Mouse (Mus musculus): ENCODE results near the gene Abhd18. TPM values are rescaled to one million over a fixed set of nuclear protein-coding genes. Genes with fewer than 3 reads are reported as not detected.

Abhd18 gene
- polyA plus RNA-seq (2012; rRNA removed), result 1.9 and 2.3 TPM in 2 replicates

DNA sequence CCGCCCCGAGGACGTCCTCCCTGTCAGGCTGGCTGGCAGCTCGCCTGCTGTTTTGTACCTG lies at the start of gene Abhd18:
Gene Abhd18 (plus strand): TSS at position 14 of the 61 bp plus-strand sequence.

DNA sequence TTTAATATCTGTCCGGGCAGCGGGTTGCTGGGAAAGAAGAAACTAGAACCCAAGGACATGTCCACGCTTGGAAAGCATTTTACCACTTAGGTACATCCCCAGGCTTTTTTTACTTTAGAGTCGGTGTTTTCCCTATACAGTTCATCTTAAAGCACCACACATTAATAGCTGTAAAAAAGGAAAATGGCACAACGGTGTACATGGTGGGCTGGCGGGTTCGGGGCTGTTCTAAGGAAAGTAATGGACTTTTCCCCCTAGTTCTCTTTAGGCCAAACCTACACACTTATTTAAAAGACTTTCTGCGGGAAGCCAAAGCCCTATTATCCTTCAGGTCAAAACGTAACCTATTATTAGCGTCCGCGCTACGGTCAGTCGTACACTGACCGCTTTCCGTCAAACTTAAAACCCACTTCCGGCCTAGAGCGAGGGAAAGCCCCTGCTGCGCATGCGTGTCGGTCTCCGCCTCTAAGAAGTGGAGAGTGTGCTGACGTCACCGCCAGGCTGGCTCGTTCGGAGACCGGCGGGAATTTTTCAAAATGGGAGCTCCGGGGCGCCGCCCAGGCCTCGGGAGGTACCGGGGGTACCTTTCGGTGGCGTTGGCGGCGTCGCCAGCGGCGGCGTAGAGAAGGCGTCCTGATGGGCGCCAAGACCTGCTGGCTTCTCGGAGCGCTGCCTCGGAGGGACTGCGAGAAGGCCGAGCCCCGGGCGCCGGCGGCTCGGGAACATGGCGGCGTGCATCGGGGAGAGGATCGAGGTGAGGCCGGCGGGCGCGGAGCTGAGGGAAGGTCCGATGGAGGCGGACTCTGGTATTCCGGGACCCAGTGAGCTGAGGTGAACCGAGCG lies 47.0 kb upstream of the Abhd18 start, which contains the start of gene Plk4:
Gene Plk4 (plus strand): TSS at position 490 of the 843 bp plus-strand sequence.

DNA sequence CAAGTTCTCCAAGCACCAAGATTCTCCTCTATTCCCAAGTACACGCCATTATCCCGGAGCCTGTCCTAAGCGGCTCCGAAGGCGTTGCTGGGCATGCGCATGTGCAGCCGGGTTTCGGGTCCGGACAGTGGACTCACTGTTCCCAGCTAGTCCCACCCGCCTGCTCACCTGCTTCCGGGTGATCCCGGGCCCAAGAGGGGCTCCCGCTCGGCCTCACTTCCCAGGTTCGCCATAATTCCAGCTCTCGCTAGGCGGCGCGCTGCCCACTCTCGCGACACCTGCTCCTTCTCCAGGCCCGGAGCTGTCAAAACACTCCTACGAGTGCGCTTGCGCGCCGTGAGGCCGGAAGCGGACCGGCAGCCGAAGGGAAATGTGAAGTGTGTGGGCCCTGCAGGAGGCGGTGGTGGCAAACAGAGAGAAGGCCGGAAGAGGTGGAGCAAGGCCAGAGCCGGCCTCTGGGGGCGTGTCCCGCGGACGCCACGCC lies 255 bp upstream of the Abhd18 start, which contains the start of gene Mfsd8:
Gene Mfsd8 (minus strand): TSS at position 414 of the 484 bp plus-strand sequence.

DNA sequence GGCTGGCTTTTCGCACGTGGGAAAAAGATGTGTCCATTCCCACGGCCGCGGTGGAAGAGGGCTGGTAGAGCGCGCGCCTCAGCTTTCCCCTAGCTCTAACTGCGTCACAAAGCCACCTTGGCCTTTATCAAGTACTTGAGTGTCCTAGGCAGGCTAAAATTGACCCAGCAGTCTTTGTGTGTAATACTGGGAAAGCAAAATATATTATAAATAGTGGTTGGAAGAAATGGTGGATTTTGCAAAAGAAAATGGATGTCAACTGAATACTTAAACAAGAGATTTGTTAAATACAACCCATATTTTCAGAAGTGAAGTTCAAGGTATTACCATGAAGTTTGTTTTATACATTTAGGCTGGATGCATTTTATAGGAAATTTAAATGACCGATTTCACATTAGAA lies 55.7 kb downstream of the Abhd18 start, which contains the start of gene 1700034I23Rik:
Gene 1700034I23Rik (minus strand): TSS at position 101 of the 400 bp plus-strand sequence.

DNA sequence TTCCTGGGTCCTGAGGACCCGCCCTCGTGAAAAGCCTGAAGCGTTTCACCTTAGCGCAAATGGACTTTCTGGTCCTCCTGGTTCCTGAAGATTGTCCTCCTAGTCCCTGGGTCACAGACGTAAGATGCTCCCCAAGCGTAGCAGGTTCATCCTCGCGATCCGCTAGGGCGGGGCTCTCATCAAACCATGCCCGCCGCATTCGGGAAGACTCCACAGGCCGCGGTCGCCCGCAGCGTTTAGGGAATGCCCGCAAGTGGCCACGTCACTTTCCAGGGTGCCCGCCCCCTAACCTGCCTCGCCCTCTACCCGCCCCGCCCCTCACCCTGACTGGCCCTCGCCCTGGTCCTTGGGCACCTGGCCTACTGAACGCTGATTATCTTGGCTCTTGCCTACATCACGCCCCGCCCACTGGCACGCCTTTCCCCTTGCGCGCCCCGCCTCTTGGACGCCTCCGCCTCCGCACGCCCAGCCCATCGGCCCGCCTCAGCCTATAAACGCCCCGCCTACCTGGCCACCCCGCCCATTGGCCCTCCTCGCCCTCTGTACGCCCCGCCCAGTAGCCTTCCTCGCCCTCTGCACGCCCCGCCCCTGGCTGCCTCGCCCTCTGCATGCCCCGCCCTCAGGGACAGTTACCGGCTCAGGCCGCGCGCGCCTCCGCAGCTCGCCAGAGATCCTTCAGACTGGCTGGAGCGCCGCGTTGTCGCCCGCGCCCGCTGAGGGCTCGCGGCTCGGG lies 102.6 kb downstream of the Abhd18 start, which contains the start of gene Larp1b:
Gene Larp1b (plus strand): TSS at position 659 of the 733 bp plus-strand sequence.

Other genes with a start within 250 kb of the Abhd18 start
- gene Slc25a31, start 138.1 kb upstream of the Abhd18 start, polyA plus RNA-seq (2012; rRNA removed), result not detected in 2 replicates
- gene Hspa4l, start 102.5 kb upstream of the Abhd18 start, polyA plus RNA-seq (2012; rRNA removed), result 18.7 and 32.8 TPM in 2 replicates
- 1.6 and 3.3 TPM in 2 replicates for gene Plk4, start 47.0 kb upstream of the Abhd18 start, polyA plus RNA-seq (2012; rRNA removed)
- 1.1 and 1.2 TPM in 2 replicates for gene Mfsd8, start 84 bp upstream of the Abhd18 start, polyA plus RNA-seq (2012; rRNA removed)
- gene 1700034I23Rik, start 55.6 kb downstream of the Abhd18 start, polyA plus RNA-seq (2012; rRNA removed), result not detected in 2 replicates
- gene Larp1b, start 102.9 kb downstream of the Abhd18 start, polyA plus RNA-seq (2012; rRNA removed), result 20.2 and 21.4 TPM in 2 replicates
- 17.6 and 17.7 TPM in 2 replicates for gene Pgrmc2, start 236.1 kb downstream of the Abhd18 start, polyA plus RNA-seq (2012; rRNA removed)